Mouse (Mus musculus): ENCODE data around the gene Acat2.

GRCm38 (mm10) chr17:12906436-12906835 is 54.1 kb downstream of the Acat2 start:
- TF ChIP-seq CTCF (IDR thresholded peaks at IDR 0.05; ENCODE audit: low read depth) = no peak
- no peak for TF ChIP-seq EP300 (IDR thresholded peaks at IDR 0.05; ENCODE audit: low read depth)

Measured in heart, postnatal 0 days (tissue).